Mouse (Mus musculus) adrenal gland, adult 18-20 months (tissue): ENCODE data around the gene Ffar2. TPM values are rescaled to one million over a fixed set of nuclear protein-coding genes. Genes with fewer than 3 reads are reported as not detected.
"Not testable (repeated sequence)": the region's sequence is repeated elsewhere in the genome, so short reads cannot be mapped to it uniquely, and the experiment has no call there.

Source experiments
- DNase-seq, 2 experiments: peaks; one replicate each; pipeline ENCODE4 v3.0.0; 2021 to 2022; ENCODE audit warnings: low spot score in 2 of 2
- long read RNA-seq, 2 experiments: library from polyadenylated mRNA; stranded (forward); transcript quantifications; one replicate each; pipeline ENCODE4 v2.0.0; 2021
- total RNA-seq, 2 experiments: library from RNA; stranded (reverse); gene quantifications; 1 replicate in 1 of 2; 2 replicates in 1 of 2; pipeline ENCODE4 v1.2.3; 2021

The Ffar2 gene
- total RNA-seq: 10 to 100 TPM in 1 of 2 experiments, 1 to 10 TPM in 1; 1.6 to 10.5 TPM
- long read RNA-seq, experiment 1, partial matches to known transcripts: 0 of 2 reads
- long read RNA-seq, experiment 1, other reads (novel, unspliced or antisense): 1 of 2 reads
- long read RNA-seq, experiment 2, partial matches to known transcripts: 4 of 9 reads
- long read RNA-seq, experiment 2, other reads (novel, unspliced or antisense): 2 of 9 reads

DNA sequence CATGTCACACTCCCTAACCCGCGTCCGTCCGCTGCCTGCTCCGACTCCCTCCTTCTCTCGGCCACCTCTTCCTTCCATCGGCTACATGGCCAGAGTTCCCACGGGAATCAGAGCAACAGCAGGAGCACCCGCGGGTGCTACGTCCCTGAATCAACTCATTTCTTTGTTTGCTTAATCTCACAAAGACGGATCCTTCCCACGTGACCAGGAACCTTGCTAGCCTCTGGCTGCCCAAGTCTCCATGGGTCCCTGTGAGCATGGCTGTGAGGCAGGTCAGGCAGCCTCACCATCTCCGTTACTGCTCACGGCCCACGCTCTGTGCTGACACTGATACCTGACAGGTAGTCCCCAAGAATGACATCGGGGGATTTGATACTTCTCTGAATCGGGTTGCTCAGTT is at the start of gene Ffar2:
Ffar2 (minus strand) TSS at position 101 of the 400 bp plus-strand sequence.
- DNase-seq: no peak

DNA sequence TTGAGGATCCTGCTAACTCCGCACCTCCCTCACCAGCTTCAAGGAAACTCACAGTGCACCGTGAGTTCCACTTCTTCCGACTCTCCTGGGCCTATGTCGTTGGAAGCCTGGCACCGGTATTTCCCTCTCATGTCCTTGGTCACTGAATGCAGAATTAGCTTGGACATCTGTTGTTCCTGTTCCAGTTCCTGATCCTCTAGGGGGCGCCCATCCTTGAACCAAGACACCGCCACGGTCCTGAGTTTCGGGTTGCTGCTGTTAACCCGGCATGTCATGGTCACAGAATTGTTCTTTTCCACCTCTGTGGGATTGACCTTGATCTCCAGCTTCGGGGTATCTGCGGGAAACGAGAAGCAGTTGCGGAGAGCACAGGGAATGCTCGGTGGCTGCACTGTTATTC is 49.5 kb upstream of the Ffar2 start:
- DNase-seq: peak; percentile 74 to 76

DNA sequence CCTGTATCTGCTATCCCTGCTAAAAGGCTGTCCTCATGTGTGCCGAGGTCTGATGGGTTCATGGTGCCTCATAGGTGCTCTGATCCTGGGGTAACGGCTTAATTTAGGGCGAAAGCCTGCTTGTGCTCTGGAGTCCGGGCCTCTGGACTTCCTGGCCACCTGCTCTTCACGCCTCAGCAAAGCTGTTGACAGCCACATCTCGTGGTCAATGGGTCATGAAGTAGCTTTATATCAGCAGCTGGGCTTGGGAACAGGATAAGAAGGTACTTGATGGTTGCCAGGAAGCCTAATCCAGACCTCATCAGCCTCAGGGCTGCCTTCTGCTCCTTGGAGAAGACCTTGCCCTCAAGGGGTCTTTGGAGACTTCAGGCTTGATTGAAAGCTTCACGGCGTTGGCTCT is 39.8 kb upstream of the Ffar2 start:
- no peak for DNase-seq

DNA sequence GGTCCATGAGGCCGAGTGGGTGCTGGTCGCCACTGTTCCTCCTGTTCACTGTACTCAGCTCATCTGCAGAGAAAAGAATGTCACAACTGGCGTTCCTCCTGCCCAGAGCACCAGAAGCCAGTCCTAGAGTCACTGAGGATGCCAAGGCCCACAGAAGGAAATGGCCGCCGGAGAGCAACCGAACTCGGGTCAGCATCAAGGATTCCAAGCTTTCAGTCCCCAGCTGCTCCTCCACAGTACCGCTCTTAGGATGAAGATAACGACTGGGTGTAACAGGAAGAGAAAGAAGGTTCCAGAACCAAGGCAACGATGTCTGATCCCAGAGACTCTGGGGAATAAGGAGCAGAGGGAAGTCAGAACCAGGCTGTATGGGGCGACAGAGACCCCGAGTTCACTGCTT is 37.9 kb upstream of the Ffar2 start, which contains the start of gene Ffar1:
Ffar1 (minus strand) TSS at position 101 of the 400 bp plus-strand sequence.
- DNase-seq: no peak

DNA sequence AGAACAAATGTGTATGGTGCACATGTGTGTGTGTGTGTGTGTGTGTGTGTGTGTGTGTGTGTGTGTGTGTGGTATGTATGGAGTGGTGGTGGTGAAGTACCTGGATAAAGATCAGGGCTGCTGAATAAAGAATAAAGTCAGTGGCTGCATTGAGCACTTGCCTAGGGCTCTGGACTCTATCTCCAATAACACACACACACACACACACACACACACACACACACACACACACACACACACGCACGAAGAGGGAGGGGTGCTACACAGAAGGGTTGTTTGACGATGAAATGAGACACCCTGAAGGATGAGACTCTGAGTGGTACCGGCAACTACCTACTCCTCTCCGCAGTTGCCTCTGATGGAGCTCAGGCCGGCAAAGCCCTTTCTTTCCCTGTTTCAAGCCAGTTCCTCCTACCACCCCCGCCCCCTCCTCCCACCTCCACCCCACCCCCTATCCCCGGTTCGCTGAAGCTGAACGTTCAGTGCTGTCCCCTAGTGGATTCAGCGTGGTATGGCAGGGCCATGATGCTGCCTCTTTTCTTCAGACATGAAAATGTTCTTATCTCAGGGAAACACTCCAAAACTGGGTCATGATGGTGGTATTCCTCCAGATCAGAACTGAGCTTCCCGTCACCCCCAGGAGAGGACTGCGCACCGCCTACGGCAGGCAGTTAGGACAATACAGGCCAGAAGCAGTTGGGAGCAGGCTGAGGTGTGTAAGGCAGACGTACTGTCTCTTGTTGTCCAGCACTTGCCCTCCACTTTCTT is 36.2 kb upstream of the Ffar2 start:
- no peak for DNase-seq

DNA sequence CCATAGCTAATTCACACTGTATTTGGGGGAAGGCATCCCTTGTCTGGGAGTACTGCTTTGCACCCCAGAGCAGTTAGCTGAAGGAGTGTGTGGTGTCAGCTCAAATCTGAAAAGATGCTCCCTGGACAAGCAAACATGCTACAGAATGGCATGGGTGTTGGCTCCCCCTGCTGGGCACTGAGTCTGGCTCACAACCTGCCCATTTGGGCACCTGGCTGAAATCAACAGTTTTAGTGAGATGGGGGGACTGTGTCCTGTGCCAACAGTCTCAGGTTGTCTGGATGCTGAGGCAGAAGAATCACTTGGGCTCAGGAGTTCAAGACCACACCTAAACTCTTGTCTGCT is 35.7 kb upstream of the Ffar2 start:
- DNase-seq: peak; percentile 71 to 74

DNA sequence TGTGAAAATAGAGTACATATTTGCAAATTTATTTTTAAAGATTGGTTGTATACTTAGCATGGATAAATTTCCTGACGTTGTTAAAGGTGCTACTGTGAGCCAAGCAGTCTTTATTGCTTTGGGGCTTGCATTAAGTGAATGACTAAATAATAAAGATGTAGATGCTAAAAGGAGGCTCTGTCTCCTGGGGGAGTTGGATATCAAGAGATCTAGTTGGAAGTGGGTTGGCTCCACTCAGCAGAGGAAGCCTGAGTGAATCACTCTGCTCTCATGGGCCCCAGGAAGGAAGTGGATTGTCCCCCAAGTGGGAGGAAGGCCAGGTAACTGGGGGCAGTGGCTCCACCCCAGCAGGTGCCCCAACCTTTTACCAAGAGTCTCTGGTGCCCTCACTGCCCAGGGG is 34.2 kb upstream of the Ffar2 start:
- no peak for DNase-seq

DNA sequence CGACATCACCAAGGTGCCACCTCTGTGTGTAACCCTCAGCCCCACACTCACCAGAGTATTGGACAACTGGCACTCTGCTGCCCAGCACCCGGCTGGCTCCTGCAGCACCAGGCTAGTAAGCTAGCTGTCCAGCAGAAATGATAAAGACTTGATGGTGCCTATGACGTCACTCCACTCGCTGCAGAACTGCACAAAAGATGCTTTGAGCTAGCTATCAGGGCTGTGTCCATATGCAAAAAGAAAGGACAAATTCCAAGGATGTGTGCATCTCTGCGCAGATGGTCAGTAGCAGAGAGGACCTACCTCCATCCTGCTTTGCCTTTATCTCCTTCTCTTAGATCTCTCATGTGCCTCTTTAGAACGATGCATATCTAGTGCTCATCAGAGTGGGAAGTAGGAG is 32.5 kb upstream of the Ffar2 start, which contains the start of gene Ffar3:
Ffar3 (minus strand) TSS at position 101 of the 400 bp plus-strand sequence.
- DNase-seq: no peak

DNA sequence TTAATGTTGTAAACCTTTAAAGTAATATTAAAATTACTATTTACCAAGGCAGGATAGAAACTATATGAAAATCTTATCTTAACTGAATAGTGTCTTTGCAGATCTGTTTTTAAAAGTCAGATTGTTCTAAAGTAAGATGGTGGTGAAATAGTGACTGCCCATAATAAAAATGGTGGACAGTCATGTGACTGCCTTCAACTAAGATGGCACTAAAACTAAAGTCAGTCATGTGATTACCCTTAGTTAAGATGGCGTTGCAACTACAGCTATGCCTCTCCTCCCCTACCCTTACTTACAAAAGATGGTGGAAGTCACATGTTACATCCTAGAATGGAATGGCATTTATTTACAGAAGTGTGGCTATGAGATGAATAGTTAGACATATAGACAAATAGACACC is 27.8 kb upstream of the Ffar2 start:
- DNase-seq: no peak

DNA sequence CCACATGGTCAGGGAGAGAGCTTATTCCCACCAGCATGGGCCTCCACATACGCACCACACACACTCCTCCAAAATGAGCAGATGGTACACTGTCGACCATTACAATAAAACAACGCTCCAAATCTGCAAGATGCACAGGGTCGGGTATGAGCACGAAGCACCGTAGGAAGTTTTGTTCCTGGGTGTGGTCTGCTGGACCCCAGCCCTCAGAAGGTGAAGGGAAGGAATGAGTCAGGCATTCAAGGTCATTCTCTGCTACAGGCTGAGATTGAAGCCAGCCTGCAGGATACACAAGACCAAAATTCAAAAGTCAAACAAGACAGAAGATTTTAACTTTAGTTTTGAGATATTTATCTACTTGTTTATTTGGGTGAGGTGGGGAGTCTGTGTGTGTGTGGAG is 24.4 kb upstream of the Ffar2 start:
- DNase-seq: no peak

DNA sequence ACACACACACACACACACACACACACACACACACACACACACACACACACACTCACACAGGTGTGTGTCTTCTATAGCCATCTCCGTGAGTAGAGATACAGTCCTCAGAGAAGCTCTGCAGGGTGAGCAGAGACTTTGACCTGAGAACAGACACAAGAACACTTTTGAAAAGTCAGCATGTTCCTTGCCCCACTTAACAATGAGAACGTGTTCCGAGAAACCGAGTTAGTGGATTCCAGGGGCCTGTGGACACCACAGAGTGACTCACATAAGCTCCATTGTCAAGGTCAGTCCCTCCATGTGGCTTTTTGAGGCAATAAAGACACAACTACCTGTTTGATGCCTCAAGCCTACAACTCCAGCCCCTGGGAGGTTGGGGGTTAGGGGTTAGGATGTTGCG is 23.8 kb upstream of the Ffar2 start:
- peak in 1 of 2 experiments; percentile 18 for DNase-seq

DNA sequence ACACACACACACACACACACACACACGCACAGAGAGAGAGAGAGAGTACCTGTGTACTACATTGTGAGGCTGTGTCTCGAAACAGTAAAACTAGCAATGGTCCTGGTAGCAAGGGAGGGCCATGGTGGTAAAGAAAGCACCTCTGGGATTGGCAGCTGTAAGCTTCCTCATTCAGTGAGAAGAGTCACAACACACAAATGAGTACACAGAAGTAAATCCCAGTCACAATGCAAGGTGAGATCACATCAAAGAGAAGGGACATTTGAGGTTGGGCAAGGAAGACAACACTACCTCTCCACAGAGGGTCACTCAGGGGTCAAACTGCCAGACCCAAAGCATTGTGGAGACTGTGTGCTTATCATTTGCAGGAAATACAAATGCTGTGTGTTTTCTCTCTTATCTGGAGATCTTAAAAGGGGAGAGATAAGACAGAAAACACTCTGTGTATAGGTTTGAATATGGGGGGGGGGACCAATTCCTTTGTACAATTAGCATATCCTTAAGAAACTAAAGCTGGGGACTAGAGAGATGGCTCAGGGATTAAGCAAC is 23.0 kb upstream of the Ffar2 start:
- DNase-seq: no peak

DNA sequence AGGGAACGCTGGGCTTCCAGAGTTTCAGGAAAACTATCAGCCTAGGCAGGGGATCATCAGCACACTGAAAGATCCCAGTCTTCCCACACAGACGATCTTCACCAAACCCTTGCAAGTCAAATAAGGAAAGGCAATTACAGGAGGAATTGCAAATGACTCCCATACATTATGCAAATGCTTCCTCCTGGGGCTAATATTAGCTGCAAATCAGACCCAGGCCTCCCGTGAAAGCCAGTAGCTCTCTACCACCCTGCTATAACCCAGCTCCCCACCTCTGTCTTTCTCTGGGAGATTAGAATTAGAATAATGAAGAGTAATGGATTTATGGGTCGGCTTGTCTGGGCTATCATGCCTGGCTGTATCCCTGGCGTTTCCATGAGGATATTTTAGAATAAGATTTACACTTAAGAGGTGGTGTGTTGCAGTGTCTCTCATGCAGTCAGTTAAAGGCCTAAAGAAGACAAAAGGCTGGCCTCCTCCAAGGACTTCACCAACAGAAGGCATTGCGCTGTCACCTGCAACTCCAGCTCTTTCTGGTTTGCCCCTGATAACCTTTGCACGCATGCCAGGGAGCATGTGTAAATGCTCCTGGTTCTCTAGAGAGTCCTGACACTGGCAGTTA is 21.2 kb upstream of the Ffar2 start:
- no peak for DNase-seq

DNA sequence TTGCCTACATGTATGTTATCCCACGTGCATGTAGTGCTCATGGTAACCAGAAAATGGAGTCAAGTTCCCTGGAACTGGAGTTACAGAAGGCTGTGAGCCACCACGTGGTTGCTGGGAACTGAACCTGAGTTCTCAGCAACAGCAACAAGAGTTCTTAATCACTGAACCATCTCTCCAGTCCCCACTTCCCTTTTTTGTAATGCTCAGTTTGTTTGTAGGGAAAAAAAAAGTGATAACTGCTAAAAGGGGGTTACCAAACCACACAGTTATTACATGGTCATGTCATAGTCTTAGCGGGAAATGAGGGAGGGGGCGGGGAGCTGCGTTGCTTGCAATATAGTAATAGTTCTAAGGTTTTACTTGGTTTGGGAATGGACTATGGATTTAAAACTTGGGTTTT is 18.5 kb upstream of the Ffar2 start:
- no peak for DNase-seq

DNA sequence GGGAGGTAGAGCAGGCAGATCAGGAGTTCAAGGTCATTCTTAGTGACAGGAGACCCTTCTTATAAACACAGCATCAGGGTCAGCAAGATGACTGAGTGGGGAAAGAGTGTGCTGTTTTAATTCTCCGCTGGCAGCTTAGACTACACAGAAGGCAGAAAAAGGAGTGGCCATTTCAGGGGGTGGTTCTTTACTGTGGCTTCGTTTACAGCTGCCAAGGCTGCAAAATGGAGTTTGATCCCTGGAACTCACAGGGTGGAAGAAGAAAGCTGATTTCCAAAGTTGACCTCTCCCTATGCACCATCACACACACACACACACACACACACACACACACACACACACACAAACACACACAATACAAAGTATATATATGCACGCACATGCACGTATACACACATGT is 17.8 kb upstream of the Ffar2 start:
- no peak for DNase-seq

DNA sequence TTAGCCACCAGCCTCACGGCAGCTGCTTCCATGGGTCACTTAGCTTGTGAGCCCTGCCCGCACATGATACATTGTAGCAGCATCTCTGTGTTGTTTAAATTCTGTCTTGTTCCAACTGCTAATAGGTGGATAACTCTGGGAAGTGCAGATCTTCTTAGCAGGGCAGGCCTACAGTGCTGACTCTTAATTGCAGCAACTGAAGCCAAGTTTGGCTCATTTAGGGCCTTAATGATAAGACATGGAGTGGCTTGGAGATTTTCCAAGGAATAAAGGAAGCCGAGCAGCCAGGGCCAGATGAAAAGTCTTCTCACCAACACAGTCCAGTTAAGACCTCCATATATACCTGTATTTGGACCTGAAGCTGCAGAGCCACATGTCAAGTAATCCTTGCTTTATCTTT is 16.7 kb upstream of the Ffar2 start:
- DNase-seq: no peak

DNA sequence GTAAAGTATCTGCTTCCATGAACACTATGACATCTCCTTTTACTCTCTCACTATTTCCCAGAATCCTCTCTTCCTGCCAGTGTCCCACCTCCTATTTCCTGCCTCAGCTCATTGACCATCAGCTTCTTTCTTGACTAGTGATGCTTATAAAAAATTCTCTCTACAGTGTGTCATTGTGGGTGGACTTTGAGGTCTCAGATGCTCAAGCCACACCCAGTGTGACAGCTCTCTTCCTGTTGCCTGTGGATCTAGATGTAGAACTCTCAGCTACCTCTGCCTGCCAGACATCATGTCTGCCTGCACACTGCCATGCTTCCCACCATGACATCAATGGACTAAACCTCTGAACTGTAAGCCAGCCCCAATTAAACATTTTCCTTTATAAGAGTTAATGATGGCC is 13.7 kb upstream of the Ffar2 start:
- no peak for DNase-seq

DNA sequence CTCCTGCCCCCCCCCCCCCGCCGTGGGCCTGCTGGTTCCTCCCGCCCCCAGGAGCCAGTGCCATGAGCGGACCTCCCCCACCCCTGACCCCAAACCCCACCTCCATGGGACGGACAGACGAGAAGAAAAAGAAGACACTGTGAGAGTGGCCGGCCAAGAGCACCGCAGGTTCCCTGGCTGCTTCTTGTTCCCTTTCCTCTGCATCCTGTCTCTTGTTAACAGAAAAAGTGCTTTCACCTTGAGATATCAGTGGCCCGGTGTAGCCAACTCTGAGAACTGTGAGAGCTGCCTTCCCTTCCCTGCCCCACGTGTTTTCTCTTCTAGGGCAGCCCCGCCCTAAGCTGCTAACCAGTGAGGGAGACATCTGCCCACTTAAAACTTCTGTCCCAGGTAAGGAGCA is 9.1 kb upstream of the Ffar2 start:
- DNase-seq: not testable (repeated sequence)

DNA sequence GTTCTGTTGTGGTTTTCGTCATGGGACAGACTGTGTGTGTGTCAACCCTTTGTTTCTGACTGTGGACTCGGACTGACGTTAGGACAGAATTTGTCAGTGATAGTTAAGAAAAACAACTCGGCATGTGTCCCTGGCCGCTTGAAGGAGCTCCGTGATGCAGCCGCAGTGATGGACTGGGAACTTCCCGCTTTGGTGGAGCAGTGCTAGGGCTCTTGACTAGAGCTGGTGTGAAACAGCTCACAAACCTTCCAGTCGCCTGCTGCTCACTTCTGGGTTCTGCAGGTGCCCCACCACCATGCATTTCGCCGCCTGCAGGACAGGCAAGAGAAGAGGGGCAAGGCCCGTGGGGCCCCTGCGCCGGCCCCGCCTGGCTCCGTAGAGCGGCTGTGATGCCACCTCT is 8.7 kb upstream of the Ffar2 start:
- DNase-seq: no peak

DNA sequence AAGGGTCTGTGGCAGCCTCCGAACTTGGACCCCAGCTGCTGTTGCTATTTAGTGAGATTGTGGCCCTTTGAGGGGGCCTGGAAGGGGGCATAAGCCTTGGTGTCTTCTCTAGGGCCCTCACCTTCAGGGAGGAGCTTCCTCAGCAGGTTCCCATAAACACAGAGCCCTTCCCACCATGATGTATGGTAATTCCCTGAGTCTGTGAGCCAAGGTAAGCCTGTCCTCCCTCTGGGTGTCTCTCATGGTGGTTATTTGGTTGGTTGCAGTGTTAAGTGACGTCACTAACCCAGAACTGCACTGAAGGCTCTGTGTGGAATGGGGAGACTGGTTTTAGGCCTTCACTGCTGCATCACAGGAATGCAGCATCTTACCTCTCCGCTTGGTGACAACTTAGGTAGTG is 5.9 kb upstream of the Ffar2 start:
- DNase-seq: no peak

DNA sequence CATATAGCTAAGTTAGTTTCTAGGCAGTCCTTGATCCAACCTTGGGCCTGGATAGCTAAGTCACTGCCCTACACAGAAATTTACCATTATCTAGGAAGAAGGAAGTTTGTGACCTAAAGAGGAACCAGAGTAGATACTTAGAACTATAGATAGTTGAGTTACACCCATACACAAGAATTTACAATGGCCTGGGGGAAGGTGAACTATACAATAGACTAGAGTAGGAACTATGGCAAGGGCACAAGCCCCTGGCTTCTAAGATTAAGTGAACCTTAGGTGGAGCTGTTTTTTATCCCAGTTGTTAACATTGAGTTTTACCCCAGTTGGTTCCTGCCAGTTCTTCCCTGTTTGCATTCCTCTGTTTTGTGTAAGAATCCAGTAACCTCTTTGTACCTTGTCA is 5.3 kb upstream of the Ffar2 start:
- not testable (repeated sequence) for DNase-seq

DNA sequence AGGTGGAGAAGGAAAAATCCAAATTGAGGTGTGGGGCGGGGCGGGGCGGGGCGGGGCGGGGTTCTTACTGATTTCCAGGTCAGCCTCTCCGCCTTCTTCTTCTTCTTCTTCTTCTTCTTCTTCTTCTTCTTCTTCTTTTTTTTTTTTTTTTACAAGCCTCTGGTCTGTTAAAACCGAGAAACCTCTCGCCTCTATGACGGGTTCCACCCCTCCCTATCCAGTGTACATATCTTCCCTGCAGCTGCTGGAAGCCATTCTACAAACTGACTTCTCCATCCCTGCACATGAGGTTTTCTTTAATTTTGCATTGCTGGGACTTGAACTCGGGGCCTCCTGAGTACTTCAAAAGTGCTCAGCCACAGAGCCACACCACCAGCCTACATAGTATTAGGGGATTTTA is 3.1 kb upstream of the Ffar2 start:
- DNase-seq: no peak
